Mouse (Mus musculus) hindbrain, embryonic 16.5 days (tissue): ENCODE measurements around the gene Cmip. TPM values are rescaled to one million over a fixed set of nuclear protein-coding genes. Genes with fewer than 3 reads are reported as not detected.

Experiments used
- ATAC-seq: fragments of 200-750 bp; cut with Nextera tagmentation; 2 replicates; pipeline ENCODE4 v1.8.0; 2017; ENCODE audit warnings: moderate TSS enrichment, moderate library complexity
- H3K27ac ChIP-seq: fragments of 300-500 bp; sonication (generic); 2 replicates; pipeline ENCODE4 v1.5.1; 2014; ENCODE audit warnings: low read depth, mild to moderate bottlenecking, control low read depth, low read length, moderate library complexity
- H3K27me3 ChIP-seq: fragments of 300-500 bp; sonication (generic); replicated peaks from 2 replicates; pipeline ENCODE4 v1.6.1; 2014; ENCODE audit warnings: low read length; ENCODE audit not compliant: control insufficient read depth, insufficient read depth
- H3K36me3 ChIP-seq: fragments of 300-500 bp; sonication (generic); 2 replicates; pipeline ENCODE4 v1.6.1; 2014; ENCODE audit warnings: mild to moderate bottlenecking, low read length, moderate library complexity, mixed read lengths; ENCODE audit not compliant: control insufficient read depth, insufficient read depth
- H3K4me1 ChIP-seq: fragments of 300-500 bp; sonication (generic); 2 replicates; pipeline ENCODE4 v1.6.1; 2014; ENCODE audit warnings: low read depth, low read length; ENCODE audit not compliant: control insufficient read depth, insufficient read depth
- H3K4me2 ChIP-seq: fragments of 300-500 bp; sonication (generic); 2 replicates; pipeline ENCODE4 v1.6.1; 2014; ENCODE audit warnings: mild to moderate bottlenecking, low read length, control low read depth, moderate library complexity
- H3K4me3 ChIP-seq: fragments of 300-500 bp; sonication (generic); 2 replicates; pipeline ENCODE4 v1.5.1; 2014; ENCODE audit warnings: mild to moderate bottlenecking, low read length, control low read depth, moderate library complexity
- H3K9ac ChIP-seq: fragments of 300-500 bp; sonication (generic); 2 replicates; pipeline ENCODE4 v1.6.1; 2014; ENCODE audit warnings: low read depth, mild to moderate bottlenecking, control low read depth, low read length, moderate library complexity
- H3K9me3 ChIP-seq: fragments of 300-500 bp; sonication (generic); 2 replicates; pipeline ENCODE4 v1.6.1; 2014; ENCODE audit warnings: mild to moderate bottlenecking, low read length, moderate library complexity; ENCODE audit not compliant: control insufficient read depth
- WGBS: fragments of 180-500 bp; shearing (Covaris S2); extraction: QIAGEN DNeasy Blood & Tissue Kit; methylation state at CpG from one replicate; pipeline ENCODE4 v1.1.7; 2014; 5-methylcytosine and 5-hydroxymethylcytosine counted together
- polyA plus RNA-seq: library from polyadenylated mRNA; unstranded; fragments of >200 nt; fragmentation: Nextera tagmentation; extraction: Ambion mirVana; gene quantifications from 2 replicates; pipeline ENCODE4 v1.2.1, GENCODE M21; 2015

Gene Cmip
- polyA plus RNA-seq, 1 experiment from 2014 or later, result 143 TPM

DNA sequence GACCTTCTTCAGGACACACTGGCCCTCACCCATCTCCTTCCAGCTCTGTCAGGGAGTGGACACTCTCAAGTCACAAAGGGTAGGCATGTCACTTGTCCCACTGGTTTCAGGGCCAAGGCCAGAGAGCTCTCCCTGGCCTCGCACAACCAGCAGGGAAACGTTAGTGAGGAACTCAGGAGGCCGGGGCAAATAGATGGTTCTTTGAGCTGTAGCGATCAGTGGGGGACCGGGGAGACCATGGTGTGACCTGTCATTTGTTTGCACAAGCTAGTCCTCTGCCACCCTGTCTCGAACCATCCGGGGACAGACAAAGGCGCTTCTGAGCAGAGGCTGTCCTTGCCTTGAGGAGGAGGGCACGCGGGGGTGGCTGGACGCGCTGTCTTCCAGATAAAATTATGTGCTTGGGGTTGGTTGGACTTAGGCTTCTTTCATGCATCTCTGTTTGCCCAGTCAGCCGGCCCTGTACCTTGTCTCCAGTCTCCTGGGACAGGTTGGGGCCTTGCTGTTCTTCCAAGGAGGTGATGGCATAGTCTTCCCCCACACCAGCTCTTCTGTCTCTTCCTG, 99.3 kb downstream of the Cmip start:
- no peaks in the 10 kb centered on the region for H3K9me3 ChIP-seq
- H3K36me3 ChIP-seq, result no peaks in the 10 kb centered on the region
- ATAC-seq, result no peak
- 86% methylated on average over 13 of the region's 13 CpGs for WGBS
- no peak overlapping the region for H3K4me3 ChIP-seq
- no peak overlapping the region for H3K9ac ChIP-seq
- H3K27ac ChIP-seq, result no peak overlapping the region
- H3K4me1 ChIP-seq, result peaks cover 10% of the 10 kb centered on the region
- H3K4me2 ChIP-seq, result no peak overlapping the region
- no peaks in the 10 kb centered on the region for H3K27me3 ChIP-seq

DNA sequence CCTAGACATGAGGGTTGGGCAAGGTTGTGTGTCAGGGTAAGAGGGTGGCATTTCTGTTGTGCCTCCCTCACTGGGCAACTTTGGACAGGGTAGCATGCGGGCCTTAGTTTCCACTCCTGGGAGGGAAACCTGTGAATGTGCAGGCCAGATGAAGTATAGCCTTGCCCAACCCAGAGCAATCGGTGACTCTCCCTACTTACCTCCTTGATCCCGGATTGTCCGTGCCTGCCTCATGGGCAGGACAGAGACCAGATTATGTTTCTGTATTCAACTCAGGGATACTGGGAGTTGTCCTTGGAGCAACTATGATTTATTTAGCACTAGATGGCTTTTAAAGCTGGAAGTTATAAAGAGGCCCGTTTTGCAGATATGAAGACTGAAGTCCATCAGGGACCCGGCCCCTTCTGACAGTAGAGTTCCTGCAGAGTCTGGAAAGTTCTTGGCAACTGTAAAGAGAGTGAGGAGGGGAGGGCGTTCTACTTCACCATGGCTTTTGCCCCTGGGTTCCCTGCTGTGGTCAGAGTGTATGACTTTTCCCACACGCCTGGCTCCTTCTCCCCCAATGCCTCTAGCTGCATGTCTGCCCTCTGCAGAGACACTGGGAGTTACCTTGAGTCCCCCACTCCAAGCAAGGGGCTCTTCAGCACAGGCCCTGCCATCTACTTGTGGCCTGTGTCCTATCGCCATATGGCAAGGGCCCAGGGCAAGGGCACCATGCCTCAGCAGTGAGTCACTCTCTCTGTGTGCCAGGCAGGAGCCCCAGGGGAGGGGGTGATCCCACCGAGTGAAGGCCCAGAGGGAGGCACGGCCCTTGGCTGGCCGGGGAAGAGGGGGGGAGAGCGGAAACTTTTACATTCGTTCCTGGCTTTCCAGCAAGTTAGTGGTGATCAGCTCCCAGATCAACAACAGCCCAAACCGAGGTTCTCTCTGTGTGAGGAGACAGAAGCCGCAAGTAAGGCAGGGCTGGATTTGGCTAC, 100.9 kb downstream of the Cmip start:
- peaks cover 11% of the 10 kb centered on the region for H3K4me1 ChIP-seq
- no peaks in the 10 kb centered on the region for H3K9me3 ChIP-seq
- no peaks in the 10 kb centered on the region for H3K27me3 ChIP-seq
- no peak overlapping the region for H3K4me2 ChIP-seq
- WGBS, result 94% methylated on average over 16 of the region's 16 CpGs
- H3K36me3 ChIP-seq, result no peaks in the 10 kb centered on the region
- no peak for ATAC-seq
- H3K4me3 ChIP-seq, result no peak overlapping the region
- no peak overlapping the region for H3K27ac ChIP-seq
- H3K9ac ChIP-seq, result no peak overlapping the region

DNA sequence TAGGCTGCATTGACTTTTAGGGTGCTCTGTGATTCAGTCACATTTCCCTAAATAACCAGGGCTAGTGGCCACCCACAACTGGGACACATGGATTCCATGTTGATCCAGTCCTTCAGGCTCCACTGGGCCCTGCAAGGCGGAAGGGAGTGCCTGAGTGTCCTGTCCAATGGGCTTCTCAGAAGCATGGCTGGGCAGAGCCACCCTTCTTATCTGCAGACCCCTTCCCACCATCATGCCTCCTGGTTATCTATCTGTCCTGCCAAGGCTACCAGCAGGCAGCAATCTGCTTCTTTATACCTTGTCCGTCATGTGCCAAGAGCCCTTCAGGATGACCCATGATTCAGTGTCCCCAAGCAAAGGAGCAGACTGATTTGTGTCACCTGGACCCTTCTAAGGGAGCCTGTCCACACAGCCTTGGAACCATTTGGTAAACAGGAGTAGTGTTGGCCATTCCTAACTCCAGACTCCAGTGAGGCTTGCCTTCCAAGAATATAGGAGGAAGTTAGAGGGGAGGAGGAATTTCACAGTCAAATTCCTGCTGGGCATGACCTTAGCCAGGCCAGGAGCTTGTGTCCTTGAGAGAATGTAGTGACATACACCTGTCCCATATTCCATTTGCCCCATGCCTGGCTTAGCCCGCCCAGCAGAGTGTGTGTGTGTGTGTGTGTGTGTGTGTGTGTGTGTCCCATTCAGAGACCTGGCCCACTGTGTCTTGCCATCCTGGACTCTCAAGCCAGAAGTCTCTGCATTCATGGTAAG, 103.5 kb downstream of the Cmip start:
- Histone ChIP-seq H3K4me1 (peaks cover 15% of the 10 kb centered on the region), H3K27me3 (no peaks in the 10 kb centered on the region)
- no peak for ATAC-seq

DNA sequence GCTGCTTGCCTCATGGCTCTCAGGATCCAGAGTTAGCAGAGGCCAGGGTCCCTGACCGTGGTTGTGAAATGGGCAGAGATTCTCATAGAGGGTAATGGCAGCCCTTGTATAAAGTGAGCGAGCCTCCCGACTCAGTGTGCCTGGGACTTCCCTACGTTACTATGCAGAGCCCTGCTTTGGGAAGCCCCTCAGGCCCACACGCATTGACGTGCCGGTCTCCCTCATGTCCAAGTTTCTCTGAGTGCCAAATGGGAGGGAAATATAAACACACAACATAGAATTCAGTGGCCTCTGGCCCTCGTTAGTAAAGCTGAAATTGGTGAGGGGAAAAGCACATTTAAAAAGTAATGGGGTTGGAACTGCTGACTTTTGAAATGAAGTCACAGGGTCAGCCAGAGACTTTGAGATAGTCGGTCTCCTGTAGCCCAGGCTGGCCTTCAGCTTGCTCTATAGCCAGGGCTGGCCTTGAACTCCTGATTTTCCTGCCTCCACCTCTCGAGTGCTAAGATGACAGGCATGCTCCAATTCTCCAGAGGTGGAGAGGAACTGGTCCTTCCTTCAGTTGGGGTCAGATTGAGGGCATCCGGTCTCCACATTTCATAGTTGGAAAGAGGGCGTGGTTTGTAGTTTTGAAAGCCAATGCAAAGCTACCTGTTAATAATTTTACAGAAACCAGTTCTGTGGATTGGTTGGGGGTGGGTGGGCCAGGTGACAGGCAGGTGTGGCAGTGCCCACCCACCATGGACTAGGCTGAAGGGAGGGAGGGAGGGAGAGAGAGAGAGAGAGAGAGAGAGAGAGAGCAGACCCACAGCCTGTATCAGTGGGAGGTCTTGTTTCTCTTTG, 105.0 kb downstream of the Cmip start:
- WGBS, result 80% methylated on average over 12 of the region's 12 CpGs
- Histone ChIP-seq H3K27me3 (no peaks in the 10 kb centered on the region), H3K36me3 (no peaks in the 10 kb centered on the region), H3K9ac (no peak overlapping the region), H3K4me1 (peaks cover 23% of the 10 kb centered on the region), H3K27ac (no peak overlapping the region), H3K9me3 (no peaks in the 10 kb centered on the region), H3K4me3 (no peak overlapping the region), H3K4me2 (no peak overlapping the region)
- ATAC-seq, result no peak

More for the DNA sequence above, 103.5 kb downstream of the Cmip start:
- WGBS, result 94% methylated on average over 3 of the region's 3 CpGs
- no peaks in the 10 kb centered on the region for H3K9me3 ChIP-seq
- H3K36me3 ChIP-seq, result no peaks in the 10 kb centered on the region
- no peak overlapping the region for H3K4me3 ChIP-seq
- H3K4me2 ChIP-seq, result no peak overlapping the region
- H3K27ac ChIP-seq, result no peak overlapping the region
- no peak overlapping the region for H3K9ac ChIP-seq

DNA sequence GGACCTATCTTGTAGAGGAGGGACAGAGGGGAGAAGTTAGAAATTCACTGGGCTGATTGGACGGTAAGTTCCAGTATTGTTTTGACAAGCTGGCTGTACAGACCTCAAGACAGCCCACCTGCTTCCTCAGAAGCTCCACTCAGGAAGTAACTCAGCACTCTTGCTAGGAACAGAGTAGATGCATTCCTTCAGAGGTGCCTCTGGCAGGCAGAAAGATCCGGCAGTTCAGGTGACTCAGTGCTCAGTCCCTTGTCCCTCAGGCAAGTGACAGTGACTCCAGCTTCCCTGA, 105.5 kb downstream of the Cmip start:
- H3K4me2 ChIP-seq, result no peak overlapping the region
- no peak overlapping the region for H3K9ac ChIP-seq
- no peaks in the 10 kb centered on the region for H3K27me3 ChIP-seq
- no peaks in the 10 kb centered on the region for H3K9me3 ChIP-seq
- H3K4me3 ChIP-seq, result no peak overlapping the region
- no peak overlapping the region; the same call in 1 of the 2 replicates for H3K27ac ChIP-seq
- 46% methylated on average over 2 of the region's 2 CpGs for WGBS
- no peak for ATAC-seq
- no peaks in the 10 kb centered on the region for H3K36me3 ChIP-seq
- peaks cover 24% of the 10 kb centered on the region for H3K4me1 ChIP-seq

- Histone ChIP-seq H3K27ac (no peak overlapping the region), H3K27me3 (no peaks in the 10 kb centered on the region), H3K4me3 (no peak overlapping the region), H3K4me2 (no peak overlapping the region), H3K4me1 (peaks cover 31% of the 10 kb centered on the region), H3K36me3 (no peaks in the 10 kb centered on the region), H3K9me3 (no peaks in the 10 kb centered on the region), H3K9ac (no peak overlapping the region)
- 56% methylated on average over 10 of the region's 10 CpGs for WGBS
- 0 out of 2 replicates have a peak, but pooled peaks have one; percentile 9 for ATAC-seq
These were observed 106.4 kb downstream of the Cmip start for GRCm38 (mm10) chr8:117363291-117363690.

DNA sequence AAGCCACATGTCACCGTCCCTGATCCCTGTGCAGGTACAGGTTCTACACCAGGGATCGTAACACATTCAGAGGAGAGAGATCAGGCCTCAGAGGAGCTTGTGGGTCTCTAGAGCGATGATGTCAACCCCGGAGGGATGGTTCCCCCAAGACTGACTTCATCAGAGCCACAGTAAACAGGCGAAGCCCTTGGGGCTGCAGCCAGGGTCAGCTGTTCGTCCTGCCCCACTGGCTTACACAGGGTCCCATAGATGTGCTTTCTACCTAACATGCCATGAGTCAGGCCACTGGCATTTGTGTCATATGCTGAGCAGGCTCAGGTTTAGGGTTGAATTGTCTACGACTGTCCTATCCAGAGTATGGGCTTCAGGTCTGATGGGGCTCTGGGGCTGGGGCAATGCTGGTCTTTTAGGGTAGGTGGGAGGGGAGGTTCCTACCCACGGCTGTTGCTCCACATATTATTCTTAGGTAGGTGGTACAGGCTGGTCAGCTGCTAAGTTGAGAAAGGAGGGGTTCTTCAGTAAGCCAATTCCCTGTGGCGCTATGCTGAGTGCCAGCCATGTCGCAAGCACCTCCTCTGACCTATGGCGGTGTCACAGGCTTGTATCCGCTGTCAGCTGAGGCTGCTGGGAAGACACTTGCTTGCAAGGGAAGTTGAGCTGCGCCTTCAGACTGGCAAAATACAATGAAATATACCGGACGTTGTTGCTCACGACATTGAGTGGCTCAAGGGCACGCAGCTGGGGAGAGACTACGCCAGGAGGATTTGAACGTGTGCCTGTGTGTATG, 107.7 kb downstream of the Cmip start:
- no peaks in the 10 kb centered on the region for H3K36me3 ChIP-seq
- H3K9me3 ChIP-seq, result no peaks in the 10 kb centered on the region
- H3K4me1 ChIP-seq, result peaks cover 36% of the 10 kb centered on the region
- WGBS, result 84% methylated on average over 19 of the region's 19 CpGs
- no peak for ATAC-seq
- H3K4me3 ChIP-seq, result no peak overlapping the region
- H3K27me3 ChIP-seq, result no peaks in the 10 kb centered on the region
- no peak overlapping the region for H3K9ac ChIP-seq
- H3K4me2 ChIP-seq, result no peak overlapping the region
- H3K27ac ChIP-seq, result no peak overlapping the region

GRCm38 (mm10) chr8:117366475-117366874, 109.6 kb downstream of the Cmip start:
- WGBS, result 55% methylated on average over 7 of the region's 7 CpGs
- Histone ChIP-seq H3K27me3 (no peaks in the 10 kb centered on the region), H3K4me2 (no peak overlapping the region), H3K4me1 (peaks cover 48% of the 10 kb centered on the region), H3K9me3 (no peaks in the 10 kb centered on the region), H3K4me3 (no peak overlapping the region), H3K36me3 (no peaks in the 10 kb centered on the region), H3K9ac (no peak overlapping the region), H3K27ac (0 out of 2 replicates have a peak overlapping the region, but pooled peaks have one; percentile 39)
- peak; percentile 32; the same call in 1 of the 2 replicates for ATAC-seq
